Mouse (Mus musculus) limb, embryonic 13.5 days (tissue): ENCODE data around the gene Cd38. TPM values are rescaled to one million over a fixed set of nuclear protein-coding genes. Genes with fewer than 3 reads are reported as not detected.
"Not testable (repeated sequence)": the region's sequence is repeated elsewhere in the genome, so short reads cannot be mapped to it uniquely, and the experiment has no call there.

Experiments used
- ATAC-seq: fragments of 200-750 bp; cut with Nextera tagmentation; 2 replicates; pipeline ENCODE4 v1.8.0; 2017; ENCODE audit warnings: low read depth, moderate number of reproducible peaks, moderate TSS enrichment; ENCODE audit not compliant: low FRiP score
- H3K27ac ChIP-seq: fragments of 300-500 bp; sonication (generic); 2 replicates; pipeline ENCODE4 v1.5.1; 2015; ENCODE audit warnings: inconsistent platforms, mild to moderate bottlenecking, moderate library complexity
- H3K27me3 ChIP-seq: fragments of 300-500 bp; sonication (generic); 2 replicates; pipeline ENCODE4 v1.6.1; 2015; ENCODE audit warnings: mild to moderate bottlenecking, inconsistent platforms
- H3K36me3 ChIP-seq: fragments of 300-500 bp; sonication (generic); 2 replicates; pipeline ENCODE4 v1.6.1; 2015; ENCODE audit warnings: inconsistent platforms, mild to moderate bottlenecking, moderate library complexity
- H3K4me1 ChIP-seq: fragments of 300-500 bp; sonication (generic); 2 replicates; pipeline ENCODE4 v1.6.1; 2015; ENCODE audit warnings: inconsistent platforms
- H3K4me2 ChIP-seq: fragments of 300-500 bp; sonication (generic); replicated peaks from 2 replicates; pipeline ENCODE4 v1.6.1; 2015; ENCODE audit warnings: inconsistent platforms, mild to moderate bottlenecking, moderate library complexity
- H3K4me3 ChIP-seq: fragments of 300-500 bp; sonication (generic); 2 replicates; pipeline ENCODE4 v1.5.1; 2015; ENCODE audit warnings: moderate library complexity, mild to moderate bottlenecking, inconsistent platforms
- H3K9ac ChIP-seq: fragments of 300-500 bp; sonication (generic); 2 replicates; pipeline ENCODE4 v1.6.1; 2015; ENCODE audit warnings: mild to moderate bottlenecking, inconsistent platforms
- H3K9me3 ChIP-seq: fragments of 300-500 bp; sonication (generic); 2 replicates; pipeline ENCODE4 v1.6.1; 2016; ENCODE audit warnings: inconsistent platforms
- WGBS: fragments of 180-500 bp; shearing (Covaris S2); methylation state at CpG from one replicate; pipeline ENCODE4 v1.1.7; 2015; 5-methylcytosine and 5-hydroxymethylcytosine counted together
- polyA plus RNA-seq: library from polyadenylated mRNA; unstranded; fragments of >200 nt; fragmentation: Nextera tagmentation; extraction: Ambion mirVana; gene quantifications from 2 replicates; pipeline ENCODE4 v1.2.1, GENCODE M21; 2015

Cd38 gene
- polyA plus RNA-seq, 1 experiment from 2014 or later: 10.0 TPM

- no peak overlapping the region for H3K27ac ChIP-seq
- ATAC-seq: no peak
- no peaks in the 10 kb centered on the region for H3K9me3 ChIP-seq
- no peaks in the 10 kb centered on the region for H3K4me1 ChIP-seq
- H3K36me3 ChIP-seq: no peaks in the 10 kb centered on the region
- 57% methylated on average over 9 of the region's 9 CpGs for WGBS
- no peak overlapping the region for H3K9ac ChIP-seq
- H3K4me2 ChIP-seq: no peak overlapping the region
- H3K4me3 ChIP-seq: no peak overlapping the region
- no peaks in the 10 kb centered on the region for H3K27me3 ChIP-seq
These were observed 40.9 kb downstream of the Cd38 start for GRCm38 (mm10) chr5:43909213-43909612.

DNA sequence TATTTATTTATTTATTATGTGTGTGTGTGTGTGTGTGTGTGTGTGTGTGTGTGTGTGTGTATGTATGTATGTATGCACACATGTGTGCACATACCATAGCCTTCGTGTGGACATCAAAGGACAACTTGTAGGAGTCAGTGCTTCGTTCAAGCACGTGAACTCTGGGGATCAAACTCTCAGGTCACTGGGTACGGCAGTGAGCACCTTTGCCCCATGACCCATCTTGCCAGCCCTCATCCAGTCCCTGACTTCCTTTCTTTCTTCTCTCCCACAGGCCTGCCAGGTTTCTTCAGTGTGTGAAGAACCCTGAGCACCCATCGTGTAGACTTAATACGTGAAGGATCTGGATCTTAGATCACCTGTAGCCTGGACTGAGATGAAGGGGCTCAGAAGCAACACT is 41.7 kb downstream of the Cd38 start:
- Histone ChIP-seq H3K9ac (no peak overlapping the region), H3K36me3 (no peaks in the 10 kb centered on the region), H3K27ac (no peak overlapping the region), H3K4me1 (no peaks in the 10 kb centered on the region), H3K27me3 (no peaks in the 10 kb centered on the region), H3K9me3 (no peaks in the 10 kb centered on the region), H3K4me2 (no peak overlapping the region), H3K4me3 (no peak overlapping the region)
- 92% methylated on average over 6 of the region's 6 CpGs for WGBS
- ATAC-seq: no peak

DNA sequence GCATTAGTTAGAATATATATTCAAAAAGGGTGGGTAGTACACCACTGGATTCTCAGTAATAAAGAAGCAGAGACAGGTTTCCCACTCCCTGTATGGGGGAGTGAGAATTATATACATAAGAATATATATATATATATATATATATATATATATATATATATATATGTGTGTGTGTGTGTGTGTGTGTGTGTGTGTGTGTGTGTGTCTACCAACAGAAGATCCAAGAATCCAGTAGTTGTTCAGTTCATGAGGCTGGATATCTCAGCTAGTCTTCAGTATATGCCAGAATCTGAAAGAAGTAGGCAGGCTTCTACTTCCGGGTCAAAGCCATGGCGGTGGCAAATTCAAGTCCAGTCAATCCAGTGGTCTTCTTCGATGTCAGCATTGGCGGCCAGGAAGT is 44.5 kb downstream of the Cd38 start, which contains the start of gene Gm7879:
Gene Gm7879, plus strand, starts transcription at position 301 of the 400 bp plus-strand sequence.
- not testable (repeated sequence) for ATAC-seq, H3K4me1 ChIP-seq, H3K27me3 ChIP-seq, H3K27ac ChIP-seq, H3K9ac ChIP-seq, H3K9me3 ChIP-seq, H3K4me2 ChIP-seq, H3K4me3 ChIP-seq, H3K36me3 ChIP-seq
- 94% methylated on average over 4 of the region's 4 CpGs for WGBS

DNA sequence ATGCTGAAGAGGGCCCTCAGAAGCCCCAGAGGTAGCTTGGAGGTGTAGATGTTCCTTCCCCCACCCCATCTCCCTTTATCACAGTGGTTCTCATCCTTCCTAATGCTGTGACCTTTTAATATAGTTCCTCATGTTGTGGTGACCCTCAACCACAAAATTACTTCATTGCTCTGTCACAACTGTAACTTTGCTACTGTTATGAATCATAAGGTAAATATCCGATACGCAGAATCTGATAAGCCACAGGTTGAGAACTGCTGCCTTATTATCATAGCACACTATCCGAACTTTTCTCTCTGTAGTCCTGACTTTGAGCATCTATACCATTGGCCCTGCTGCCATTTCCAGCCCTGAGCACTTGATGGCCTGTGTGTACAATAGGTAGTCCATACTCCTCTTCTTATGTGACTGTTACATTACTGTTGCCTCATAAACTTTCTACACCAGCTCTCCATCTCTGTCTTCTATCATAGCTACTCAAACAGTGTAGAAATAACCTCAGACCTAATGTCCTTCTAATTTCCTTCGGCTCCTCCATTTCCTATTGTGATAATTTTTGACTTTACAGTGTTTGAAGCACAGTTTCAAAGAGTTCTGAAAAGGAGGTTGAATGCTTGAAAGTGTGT is 47.0 kb downstream of the Cd38 start:
- Histone ChIP-seq H3K4me3 (no peak overlapping the region), H3K27me3 (no peaks in the 10 kb centered on the region), H3K9ac (no peak overlapping the region), H3K27ac (no peak overlapping the region), H3K36me3 (no peaks in the 10 kb centered on the region), H3K4me1 (no peaks in the 10 kb centered on the region), H3K4me2 (no peak overlapping the region), H3K9me3 (no peaks in the 10 kb centered on the region)
- ATAC-seq: no peak
- 89% methylated on average over 4 of the region's 4 CpGs for WGBS

- H3K4me2 ChIP-seq: no peak overlapping the region
- no peak overlapping the region for H3K9ac ChIP-seq
- H3K9me3 ChIP-seq: no peaks in the 10 kb centered on the region
- no peaks in the 10 kb centered on the region for H3K27me3 ChIP-seq
- WGBS: 89% methylated on average over 11 of the region's 11 CpGs
- ATAC-seq: no peak
- no peaks in the 10 kb centered on the region for H3K36me3 ChIP-seq
- H3K27ac ChIP-seq: no peak overlapping the region
- no peak overlapping the region for H3K4me3 ChIP-seq
- no peaks in the 10 kb centered on the region for H3K4me1 ChIP-seq
These were observed 53.5 kb downstream of the Cd38 start for GRCm38 (mm10) chr5:43921877-43922276.

- no peaks in the 10 kb centered on the region for H3K36me3 ChIP-seq
- no peaks in the 10 kb centered on the region for H3K9me3 ChIP-seq
- no peak for ATAC-seq
- H3K4me2 ChIP-seq: no peak overlapping the region
- no peaks in the 10 kb centered on the region for H3K4me1 ChIP-seq
- H3K9ac ChIP-seq: no peak overlapping the region
- WGBS: 38% methylated on average over 4 of the region's 4 CpGs
- H3K27me3 ChIP-seq: no peaks in the 10 kb centered on the region
- no peak overlapping the region for H3K4me3 ChIP-seq
- no peak overlapping the region for H3K27ac ChIP-seq
These were observed 55.6 kb downstream of the Cd38 start for GRCm38 (mm10) chr5:43923933-43924332.

DNA sequence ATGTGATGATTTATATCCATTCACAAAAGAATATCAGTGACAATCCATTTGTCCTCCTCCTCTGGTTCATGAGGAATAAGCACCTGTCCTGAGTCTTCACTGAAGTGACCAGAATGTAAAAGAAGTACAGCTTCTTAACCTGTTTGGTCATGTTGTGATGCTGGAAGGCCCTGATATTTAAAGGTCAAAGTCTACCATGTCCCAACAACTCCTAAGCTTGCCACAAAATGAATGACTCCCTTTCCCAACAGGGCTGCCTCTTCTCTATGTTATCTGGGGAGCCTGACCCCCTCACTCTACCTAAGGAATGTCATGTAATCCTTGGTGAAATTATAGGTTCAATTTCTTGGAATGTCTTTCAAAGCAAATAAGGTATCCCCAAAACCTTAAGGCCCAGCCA is 59.4 kb downstream of the Cd38 start:
- Histone ChIP-seq H3K4me1 (no peaks in the 10 kb centered on the region), H3K4me2 (no peak overlapping the region), H3K27me3 (no peaks in the 10 kb centered on the region), H3K36me3 (no peaks in the 10 kb centered on the region), H3K9me3 (no peaks in the 10 kb centered on the region), H3K4me3 (no peak overlapping the region), H3K27ac (no peak overlapping the region), H3K9ac (no peak overlapping the region)
- no peak for ATAC-seq

DNA sequence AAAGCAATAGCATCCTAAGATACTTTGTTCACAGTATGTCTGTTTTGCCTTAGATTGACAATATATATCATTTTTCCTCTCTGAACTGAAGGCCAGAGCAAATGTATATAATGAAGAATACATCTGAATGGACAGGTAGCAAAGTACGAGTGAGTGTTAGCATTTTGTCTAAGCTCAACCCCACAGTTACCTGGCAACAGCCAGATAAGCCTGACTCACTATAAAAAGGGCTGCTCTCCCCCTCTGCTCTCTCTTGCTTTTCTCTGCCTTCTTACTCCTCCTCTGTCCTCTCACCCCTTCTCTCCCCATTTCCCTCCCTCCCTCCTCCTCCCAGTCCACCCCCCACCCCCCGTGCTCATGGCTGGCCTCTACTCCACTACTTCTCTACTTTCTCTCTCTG is 64.9 kb downstream of the Cd38 start:
- Histone ChIP-seq H3K9ac (no peak overlapping the region), H3K4me1 (no peaks in the 10 kb centered on the region), H3K4me3 (no peak overlapping the region), H3K27ac (no peak overlapping the region), H3K27me3 (no peaks in the 10 kb centered on the region), H3K36me3 (no peaks in the 10 kb centered on the region), H3K4me2 (no peak overlapping the region), H3K9me3 (no peaks in the 10 kb centered on the region)
- ATAC-seq: no peak
- WGBS: 61% methylated on average over 2 of the region's 2 CpGs

DNA sequence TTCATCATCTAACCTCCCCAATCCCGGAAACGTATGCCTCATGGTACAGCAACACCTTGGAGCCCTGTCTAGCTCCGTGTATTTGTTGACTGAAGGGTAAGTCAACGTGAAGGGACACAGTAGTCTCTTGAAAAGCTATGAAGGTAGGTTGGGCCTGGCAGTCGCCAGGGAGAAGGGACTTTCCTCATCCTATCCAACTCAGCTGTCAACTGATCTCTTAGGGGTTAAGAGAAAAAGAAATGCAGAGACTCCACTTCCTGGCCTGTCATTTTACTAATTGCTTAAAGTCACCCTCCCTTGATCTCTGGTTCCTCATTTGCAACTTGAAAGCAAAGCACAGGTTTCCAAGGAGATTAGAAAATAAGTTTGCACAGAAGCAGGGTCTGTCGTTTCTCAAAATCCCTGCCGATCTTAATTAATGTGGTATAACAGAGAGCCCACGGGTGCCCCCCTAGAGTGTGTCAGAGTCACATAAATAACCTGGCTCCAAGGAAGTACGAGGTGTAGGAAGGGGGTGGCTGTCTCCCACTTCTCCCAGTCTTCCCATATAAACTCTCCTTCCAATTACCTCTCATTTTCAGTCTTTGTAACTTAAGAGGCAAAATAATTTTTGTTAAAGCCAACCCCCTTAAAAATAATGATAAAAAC is 79.1 kb downstream of the Cd38 start:
- WGBS: 19% methylated on average over 9 of the region's 9 CpGs
- H3K9ac ChIP-seq: no peak overlapping the region
- no peak for ATAC-seq
- no peaks in the 10 kb centered on the region for H3K36me3 ChIP-seq
- no peaks in the 10 kb centered on the region for H3K27me3 ChIP-seq
- peak overlapping the region; percentile 36; the same call in 1 of the 2 replicates for H3K4me3 ChIP-seq
- H3K4me1 ChIP-seq: peaks cover 24% of the 10 kb centered on the region
- no peaks in the 10 kb centered on the region for H3K9me3 ChIP-seq
- H3K4me2 ChIP-seq: peak overlapping the region; percentile 72
- peak overlapping the region; percentile 6; the same call in 1 of the 2 replicates for H3K27ac ChIP-seq

- Histone ChIP-seq H3K9ac (0 out of 2 replicates have a peak overlapping the region, but pooled peaks have one; percentile 26), H3K4me2 (peak overlapping the region; percentile 72), H3K36me3 (no peaks in the 10 kb centered on the region), H3K9me3 (no peaks in the 10 kb centered on the region), H3K27me3 (no peaks in the 10 kb centered on the region), H3K27ac (0 out of 2 replicates have a peak overlapping the region, but pooled peaks have one; percentile 1), H3K4me1 (peaks cover 24% of the 10 kb centered on the region), H3K4me3 (peak overlapping the region; percentile 36)
- ATAC-seq: peak; percentile 89
- WGBS: under 1% methylated on average over 27 of the region's 27 CpGs
These were observed 79.9 kb downstream of the Cd38 start for GRCm38 (mm10) chr5:43948111-43948743.

DNA sequence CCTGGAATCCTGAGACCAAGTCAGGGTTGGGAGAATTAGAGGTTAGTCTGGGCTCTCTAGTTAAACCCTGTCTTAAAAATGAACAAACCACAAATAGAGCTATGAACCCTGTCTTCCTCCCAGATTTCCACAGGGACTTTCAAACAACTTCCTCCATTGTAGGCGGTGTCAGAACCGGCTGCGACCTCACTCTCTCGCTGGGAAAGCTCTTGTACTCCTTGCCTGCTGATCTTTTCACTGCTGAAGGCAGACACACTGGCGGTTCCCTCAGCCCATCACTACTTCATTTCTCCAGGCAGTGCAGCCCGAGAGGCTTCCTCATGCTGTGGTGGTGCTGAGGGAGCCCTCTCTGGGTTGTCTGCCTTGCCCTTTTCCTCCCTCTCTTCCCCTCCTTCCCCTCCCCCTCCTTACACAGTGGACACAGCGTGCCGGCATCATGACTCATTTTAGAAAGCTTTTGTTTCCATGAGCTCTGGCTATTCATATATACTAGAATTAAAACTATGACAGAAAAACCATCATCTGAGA is 80.5 kb downstream of the Cd38 start:
- WGBS: 4% methylated on average over 8 of the region's 8 CpGs
- peak overlapping the region; percentile 61; the same call in 1 of the 2 replicates for H3K27ac ChIP-seq
- peaks cover 24% of the 10 kb centered on the region for H3K4me1 ChIP-seq
- H3K9me3 ChIP-seq: no peaks in the 10 kb centered on the region
- peak overlapping the region; percentile 36 for H3K4me3 ChIP-seq
- no peaks in the 10 kb centered on the region for H3K27me3 ChIP-seq
- H3K9ac ChIP-seq: no peak overlapping the region
- ATAC-seq: peak; percentile 24; the same call in 1 of the 2 replicates
- H3K36me3 ChIP-seq: no peaks in the 10 kb centered on the region
- H3K4me2 ChIP-seq: peak overlapping the region; percentile 72

DNA sequence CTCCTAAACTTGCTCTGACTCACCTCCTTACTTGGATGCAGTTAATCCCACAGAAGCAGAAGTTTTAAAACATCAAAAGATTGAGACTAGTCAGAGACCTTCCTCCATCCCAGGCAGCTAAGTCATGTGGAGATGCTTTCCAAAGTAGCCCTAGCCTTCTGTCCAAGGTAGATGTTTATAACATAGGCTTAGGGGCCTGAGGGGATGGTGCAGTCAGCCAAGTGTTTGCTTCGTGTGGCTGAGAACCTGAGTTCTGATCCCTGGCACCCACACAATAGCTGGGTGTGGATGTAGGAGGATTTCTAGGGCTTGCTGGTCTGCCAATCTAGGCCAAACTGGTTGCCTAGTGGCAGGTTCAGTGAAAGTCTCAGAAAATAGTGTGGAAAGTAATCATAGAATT is 84.9 kb downstream of the Cd38 start:
- Histone ChIP-seq H3K27me3 (no peaks in the 10 kb centered on the region), H3K9me3 (no peaks in the 10 kb centered on the region), H3K4me3 (no peak overlapping the region), H3K4me2 (no peak overlapping the region), H3K9ac (no peak overlapping the region), H3K4me1 (peaks cover 12% of the 10 kb centered on the region), H3K27ac (no peak overlapping the region), H3K36me3 (no peaks in the 10 kb centered on the region)
- no peak for ATAC-seq
- 68% methylated on average over 1 of the region's 1 CpGs for WGBS
